Mouse (Mus musculus) spleen, adult 2 months (tissue): ENCODE results near the gene Prickle4. TPM values are rescaled to one million over a fixed set of nuclear protein-coding genes. Genes with fewer than 3 reads are reported as not detected.
A peak's percentile ranks its signal among the peaks of the same experiment; 100 is the strongest.

Experiments used
- DNase-seq, 2 experiments: peaks; one replicate each; pipeline versions ENCODE4 v3.0.0 to v3.0.0-alpha.2; 2012 to 2021; ENCODE audit warnings: low spot score in 2 of 2, low read depth in 1 of 2
- H3K27ac ChIP-seq: fragments of 200-500 bp; 2 replicates; pipeline ENCODE4 v1.5.1; 2012; ENCODE audit warnings: low read length, inconsistent platforms; ENCODE audit not compliant: insufficient read depth
- H3K27me3 ChIP-seq: fragments of 200-500 bp; 2 replicates; pipeline ENCODE4 v1.6.1; 2012; ENCODE audit warnings: mild to moderate bottlenecking, moderate library complexity, low read length, inconsistent platforms; ENCODE audit not compliant: control insufficient read depth, insufficient read depth
- H3K36me3 ChIP-seq: fragments of 200-500 bp; 2 replicates; pipeline ENCODE4 v1.6.1; 2012; ENCODE audit warnings: mild to moderate bottlenecking, low read length, inconsistent platforms; ENCODE audit not compliant: control insufficient read depth, insufficient read depth
- H3K4me1 ChIP-seq: fragments of 200-500 bp; 2 replicates; pipeline ENCODE4 v1.6.1; 2011; ENCODE audit warnings: inconsistent platforms; ENCODE audit not compliant: control insufficient read depth, insufficient read depth, insufficient read length
- H3K4me3 ChIP-seq: fragments of 200-500 bp; 2 replicates; pipeline ENCODE4 v1.5.1; 2011; ENCODE audit warnings: mild to moderate bottlenecking, inconsistent platforms; ENCODE audit not compliant: insufficient read depth, insufficient read length; ENCODE audit errors: extremely low read depth
- CTCF ChIP-seq: fragments of 200-500 bp; IDR thresholded peaks from 2 replicates; pipeline ENCODE4 v1.5.1; 2011; ENCODE audit warnings: mild to moderate bottlenecking, inconsistent platforms; ENCODE audit not compliant: insufficient read depth, insufficient read length, insufficient replicate concordance; ENCODE audit errors: extremely low read depth
- POLR2A ChIP-seq: fragments of 200-500 bp; IDR thresholded peaks from 2 replicates; pipeline ENCODE4 v1.6.1; 2011; ENCODE audit warnings: low read depth, low read length, inconsistent platforms
- WGBS: fragments of 180-500 bp; shearing (Covaris S2); methylation state at CpG from one replicate; pipeline ENCODE4 v1.1.7; 2018; 5-methylcytosine and 5-hydroxymethylcytosine counted together
- polyA plus RNA-seq: library from polyadenylated mRNA; depleted of rRNA; stranded (reverse); fragments of >200 nt; gene quantifications from 2 replicates; pipeline ENCODE4 v1.2.3, GENCODE M21; 2012

The Prickle4 gene
- polyA plus RNA-seq, 1 experiment, result 1.7 TPM

- Histone ChIP-seq H3K27ac (no peak overlapping the region), H3K4me3 (no peak overlapping the region), H3K27me3 (no peaks in the 10 kb centered on the region), H3K36me3 (no peaks in the 10 kb centered on the region), H3K4me1 (no peaks in the 10 kb centered on the region)
- no peak for DNase-seq
- 78% methylated on average over 4 of the region's 4 CpGs for WGBS
- TF ChIP-seq POLR2A, result no peak
- no peak for TF ChIP-seq CTCF
These were observed 10.2 kb upstream of the Prickle4 start for GRCm38 (mm10) chr17:47704692-47705091.

DNA sequence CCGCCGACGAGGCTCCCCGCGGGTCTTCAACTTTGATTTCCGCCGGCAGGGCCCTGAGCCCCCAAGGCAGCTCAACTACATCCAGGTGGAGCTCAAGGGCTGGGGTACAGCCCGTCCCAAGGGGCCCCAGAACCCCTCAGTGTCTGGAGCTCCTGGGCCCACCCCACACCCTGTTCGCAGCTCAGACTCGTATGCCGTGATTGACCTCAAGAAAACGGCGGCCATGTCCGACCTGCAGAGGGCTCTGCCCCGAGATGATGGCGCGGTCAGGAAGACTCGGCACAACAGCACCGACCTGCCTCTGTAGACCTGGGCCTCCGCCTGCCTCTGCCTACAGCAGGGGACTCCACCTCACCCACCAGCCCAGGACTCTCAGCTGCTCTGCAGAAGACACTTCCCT is 9.0 kb upstream of the Prickle4 start:
- no peak for TF ChIP-seq CTCF
- no peak for TF ChIP-seq POLR2A
- Histone ChIP-seq H3K4me3 (no peak overlapping the region), H3K27ac (no peak overlapping the region), H3K4me1 (no peaks in the 10 kb centered on the region), H3K36me3 (no peaks in the 10 kb centered on the region), H3K27me3 (no peaks in the 10 kb centered on the region)
- no peak for DNase-seq
- WGBS, result 69% methylated on average over 20 of the region's 20 CpGs

DNA sequence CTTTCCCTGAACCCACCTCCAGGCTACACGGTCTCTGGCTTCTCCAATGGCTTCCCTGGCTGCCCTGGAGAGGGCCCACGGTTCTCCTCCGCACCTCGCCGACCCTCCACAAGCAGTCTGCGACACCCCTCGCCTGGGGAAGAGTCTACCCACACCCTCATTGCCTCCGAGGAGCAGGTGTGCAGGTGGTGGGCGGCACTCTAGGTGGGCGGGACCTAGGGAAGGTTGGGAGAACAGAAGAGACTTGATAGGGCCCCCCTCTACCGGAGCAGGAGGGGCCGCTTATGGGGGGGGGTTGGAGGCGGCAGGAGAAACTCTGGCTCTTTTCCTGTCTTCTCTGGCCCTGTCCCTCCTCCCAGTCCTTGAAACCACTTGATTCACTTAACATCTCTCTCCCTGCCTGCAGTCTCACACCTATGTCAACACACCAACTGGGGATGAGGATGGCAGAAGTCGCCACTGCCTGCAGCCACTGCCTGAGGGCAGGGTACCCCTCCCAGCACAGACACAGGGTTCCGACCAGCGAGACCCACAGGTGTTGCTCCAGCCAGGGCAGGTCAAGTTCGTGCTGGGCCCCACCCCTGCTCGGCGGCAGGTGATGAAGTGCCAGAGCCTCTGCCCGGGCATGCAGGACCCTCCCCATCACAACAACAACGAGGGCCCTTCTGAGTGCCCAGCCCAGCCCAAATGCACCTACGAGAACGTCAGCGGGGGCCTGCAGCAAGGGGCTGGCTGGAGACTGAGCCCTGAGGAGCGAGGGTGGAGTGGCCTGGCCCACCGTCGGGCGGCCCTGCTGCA is 8.2 kb upstream of the Prickle4 start:
- no peaks in the 10 kb centered on the region for H3K27me3 ChIP-seq

DNA sequence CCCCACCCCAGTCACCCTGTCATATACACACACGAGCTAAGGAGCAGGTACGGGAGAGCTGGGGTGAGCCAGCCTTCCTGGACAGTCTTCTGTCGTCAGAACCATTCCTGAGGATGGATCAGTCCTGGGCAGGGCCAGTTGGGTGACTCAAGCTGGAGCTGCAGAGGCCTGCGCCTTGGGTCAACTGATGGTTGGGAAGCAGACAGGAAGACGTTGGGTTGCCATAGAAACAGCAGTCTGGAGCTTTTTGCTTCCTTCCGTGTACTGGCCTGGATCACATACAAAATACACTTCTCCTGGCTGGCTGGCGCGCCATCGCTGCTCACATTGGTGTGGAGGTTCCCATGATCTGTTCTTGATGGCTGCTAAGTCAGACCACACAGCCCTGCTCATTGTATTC is 7.3 kb upstream of the Prickle4 start:
- Histone ChIP-seq H3K27me3 (no peaks in the 10 kb centered on the region), H3K27ac (no peak overlapping the region), H3K4me3 (no peak overlapping the region), H3K36me3 (no peaks in the 10 kb centered on the region), H3K4me1 (no peaks in the 10 kb centered on the region)
- TF ChIP-seq POLR2A (no peak), CTCF (no peak)
- no peak for DNase-seq
- 91% methylated on average over 9 of the region's 9 CpGs for WGBS

More for the DNA sequence above, 8.2 kb upstream of the Prickle4 start:
- H3K27ac ChIP-seq, result no peak overlapping the region
- DNase-seq, result no peak
- no peaks in the 10 kb centered on the region for H3K4me1 ChIP-seq
- no peaks in the 10 kb centered on the region for H3K36me3 ChIP-seq
- no peak for TF ChIP-seq CTCF
- TF ChIP-seq POLR2A, result no peak
- no peak overlapping the region for H3K4me3 ChIP-seq
- 87% methylated on average over 28 of the region's 28 CpGs for WGBS

GRCm38 (mm10) chr17:47699055-47699454 is 4.5 kb upstream of the Prickle4 start:
- DNase-seq, result no peak
- TF ChIP-seq CTCF (no peak), POLR2A (no peak)
- 86% methylated on average over 2 of the region's 2 CpGs for WGBS
- Histone ChIP-seq H3K27ac (no peak overlapping the region), H3K36me3 (no peaks in the 10 kb centered on the region), H3K4me1 (no peaks in the 10 kb centered on the region), H3K4me3 (no peak overlapping the region), H3K27me3 (peaks cover 3% of the 10 kb centered on the region; the same call in 1 of the 2 replicates)

- DNase-seq, result no peak
- Histone ChIP-seq H3K36me3 (no peaks in the 10 kb centered on the region), H3K27me3 (peaks cover 3% of the 10 kb centered on the region; the same call in 1 of the 2 replicates), H3K27ac (no peak overlapping the region), H3K4me3 (no peak overlapping the region), H3K4me1 (no peaks in the 10 kb centered on the region)
- TF ChIP-seq POLR2A, result no peak
- WGBS, result 93% methylated on average over 10 of the region's 10 CpGs
These were observed 3.6 kb upstream of the Prickle4 start for GRCm38 (mm10) chr17:47698156-47698555.

DNA sequence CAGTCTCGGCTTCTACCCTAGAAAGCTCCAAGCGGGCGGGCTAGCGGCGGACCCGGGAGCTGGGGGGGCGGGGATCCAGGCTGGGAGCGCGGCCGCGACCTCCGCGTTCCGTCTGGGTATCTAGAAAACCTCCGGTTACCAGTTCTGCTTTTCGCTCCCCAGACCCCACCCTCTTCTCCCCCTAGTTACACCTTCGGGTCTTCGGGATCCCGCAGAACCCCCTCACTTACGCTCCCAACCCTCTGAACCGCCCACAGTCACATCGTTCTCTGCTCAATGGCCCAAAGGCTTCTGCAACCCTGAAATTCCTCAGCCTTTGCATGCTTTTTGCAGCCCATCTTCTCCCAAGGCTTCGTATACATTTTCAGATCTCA is 788 bp upstream of the Prickle4 start:
- DNase-seq, result no peak
- peaks cover 3% of the 10 kb centered on the region; the same call in 1 of the 2 replicates for H3K27me3 ChIP-seq
- peak overlapping the region; percentile 64 for H3K4me3 ChIP-seq
- no peak for TF ChIP-seq CTCF
- TF ChIP-seq POLR2A, result no peak
- no peak overlapping the region for H3K27ac ChIP-seq
- H3K36me3 ChIP-seq, result no peaks in the 10 kb centered on the region
- WGBS, result 2% methylated on average over 16 of the region's 23 CpGs
- H3K4me1 ChIP-seq, result no peaks in the 10 kb centered on the region
